Mouse (Mus musculus): ENCODE measurements around the gene Nedd9. TPM values are rescaled to one million over a fixed set of nuclear protein-coding genes. Genes with fewer than 3 reads are reported as not detected.
A peak's percentile ranks its signal among the peaks of the same experiment; 100 is the strongest.

Nedd9 gene
- polyA plus RNA-seq (2012; ENCODE audit: insufficient read depth, low replicate concordance) = 0.16 and 1.2 TPM in 2 replicates

DNA sequence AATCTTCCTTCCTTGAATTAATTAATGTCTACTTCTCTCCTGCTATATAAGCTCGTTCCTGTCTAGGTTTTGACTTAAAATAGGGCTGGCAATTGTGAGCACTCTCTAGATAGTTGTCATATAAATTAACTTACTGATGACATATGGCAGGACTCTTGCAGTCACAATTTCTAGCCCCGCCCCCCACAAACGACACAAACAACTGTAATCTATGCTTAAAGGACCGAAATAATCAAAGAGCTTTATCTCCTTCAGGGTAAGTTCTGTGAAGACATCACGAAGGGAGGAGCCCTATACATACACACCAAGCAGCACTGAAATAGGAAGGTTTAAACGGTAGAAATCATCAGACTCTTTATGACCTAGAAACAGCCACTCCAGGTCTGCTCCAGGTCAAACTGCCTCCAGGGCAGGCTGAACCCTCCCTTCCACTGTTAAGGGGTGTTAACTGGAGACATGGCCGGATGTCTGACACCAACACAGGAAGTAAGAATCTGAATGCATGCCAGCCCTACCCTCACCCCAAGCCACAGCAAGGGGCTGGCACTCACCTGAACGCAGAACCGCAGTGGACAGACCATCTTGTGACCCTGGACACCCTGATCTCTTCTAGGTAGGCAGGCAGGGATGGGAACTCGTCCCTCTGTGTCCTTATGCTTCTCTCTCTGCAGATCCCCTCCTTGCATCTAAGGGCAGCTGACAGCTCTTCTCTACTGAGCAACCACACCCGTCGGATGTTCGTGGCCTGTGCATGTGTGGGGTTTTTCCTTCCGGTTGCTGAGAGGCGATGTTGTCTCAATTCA lies at the start of gene Nedd9:
Gene Nedd9 (minus strand): TSS at position 757 of the 803 bp plus-strand sequence.
- H3K36me3 ChIP-seq (replicated peaks; ENCODE audit: low read length) = peaks cover 2% of the 10 kb centered on the region
- peaks cover 52% of the 10 kb centered on the region for H3K4me1 ChIP-seq
- H3K9me3 ChIP-seq = no peaks in the 10 kb centered on the region
- peaks cover 6% of the 10 kb centered on the region for H3K27me3 ChIP-seq (replicated peaks)
- peak; percentile 33; the same call in 1 of the 2 replicates for TF ChIP-seq FLI1 (IDR thresholded peaks at IDR 0.05; ENCODE audit: low read length)
- no peak for TF ChIP-seq GATA1 (IDR thresholded peaks at IDR 0.05; ENCODE audit: borderline replicate concordance, low read length)
- peak within 1 kb of the TSS; percentile 91 for H3K4me3 ChIP-seq (replicated peaks)

GRCm38 (mm10) chr13:41532625-41533024 lies 45.5 kb upstream of the Nedd9 start:
- Histone ChIP-seq H3K9me3 (no peaks in the 10 kb centered on the region; the same call in 1 of the 2 replicates), H3K4me3 (replicated peaks) (peak overlapping the region; percentile 82), H3K27me3 (replicated peaks) (no peaks in the 10 kb centered on the region), H3K36me3 (replicated peaks; ENCODE audit: low read length) (peaks cover 4% of the 10 kb centered on the region), H3K4me1 (peaks cover 49% of the 10 kb centered on the region)
- TF ChIP-seq FLI1 (IDR thresholded peaks at IDR 0.05; ENCODE audit: low read length) (no peak), GATA1 (IDR thresholded peaks at IDR 0.05; ENCODE audit: borderline replicate concordance, low read length) (no peak)

DNA sequence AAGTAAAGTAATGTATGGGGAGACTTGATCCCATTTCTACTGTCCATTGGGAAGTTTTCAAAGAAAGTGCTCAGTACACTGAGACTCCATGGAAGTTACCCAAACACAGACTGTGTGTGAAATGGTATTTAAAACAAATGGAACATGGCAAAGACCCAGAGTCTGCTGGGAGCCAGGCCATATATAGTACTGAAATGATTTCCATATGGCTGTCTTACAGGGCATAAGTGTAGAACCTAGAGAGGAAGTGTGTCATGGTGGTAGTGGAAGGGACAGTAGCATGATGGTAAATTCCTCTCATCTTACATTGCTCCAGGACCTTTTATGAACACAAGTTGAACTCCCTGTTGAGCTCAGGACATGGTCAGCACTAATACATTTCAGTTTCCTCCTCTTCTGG lies 43.2 kb upstream of the Nedd9 start:
- Histone ChIP-seq H3K9me3 (no peaks in the 10 kb centered on the region; the same call in 1 of the 2 replicates), H3K4me3 (replicated peaks) (no peak overlapping the region), H3K36me3 (replicated peaks; ENCODE audit: low read length) (peaks cover 4% of the 10 kb centered on the region), H3K27me3 (replicated peaks) (no peaks in the 10 kb centered on the region), H3K4me1 (peaks cover 49% of the 10 kb centered on the region)
- TF ChIP-seq GATA1 (IDR thresholded peaks at IDR 0.05; ENCODE audit: borderline replicate concordance, low read length) (no peak), FLI1 (IDR thresholded peaks at IDR 0.05; ENCODE audit: low read length) (no peak)

DNA sequence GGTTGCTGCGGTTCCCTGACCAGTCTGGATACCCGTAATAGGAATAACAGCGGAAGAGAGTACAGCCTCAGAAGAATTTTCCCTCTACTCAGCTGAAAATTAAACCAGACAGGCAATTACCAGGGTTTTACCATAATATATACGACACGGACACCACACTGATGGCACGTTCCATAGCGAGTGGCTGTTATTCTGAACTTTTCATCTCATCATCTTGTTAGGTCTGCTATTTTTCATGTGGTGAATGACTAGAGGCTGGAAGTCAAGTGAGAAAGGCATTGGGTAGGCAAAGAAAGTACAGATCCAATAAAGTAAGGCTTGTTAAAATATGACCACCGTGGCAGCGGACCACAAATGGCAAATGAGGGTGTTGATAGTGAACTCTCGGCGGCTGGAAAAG lies 37.0 kb upstream of the Nedd9 start:
- Histone ChIP-seq H3K4me1 (peaks cover 26% of the 10 kb centered on the region), H3K36me3 (replicated peaks; ENCODE audit: low read length) (no peaks in the 10 kb centered on the region), H3K27me3 (replicated peaks) (no peaks in the 10 kb centered on the region), H3K4me3 (replicated peaks) (no peak overlapping the region), H3K9me3 (no peaks in the 10 kb centered on the region)
- no peak for TF ChIP-seq FLI1 (IDR thresholded peaks at IDR 0.05; ENCODE audit: low read length)
- no peak for TF ChIP-seq GATA1 (IDR thresholded peaks at IDR 0.05; ENCODE audit: borderline replicate concordance, low read length)

DNA sequence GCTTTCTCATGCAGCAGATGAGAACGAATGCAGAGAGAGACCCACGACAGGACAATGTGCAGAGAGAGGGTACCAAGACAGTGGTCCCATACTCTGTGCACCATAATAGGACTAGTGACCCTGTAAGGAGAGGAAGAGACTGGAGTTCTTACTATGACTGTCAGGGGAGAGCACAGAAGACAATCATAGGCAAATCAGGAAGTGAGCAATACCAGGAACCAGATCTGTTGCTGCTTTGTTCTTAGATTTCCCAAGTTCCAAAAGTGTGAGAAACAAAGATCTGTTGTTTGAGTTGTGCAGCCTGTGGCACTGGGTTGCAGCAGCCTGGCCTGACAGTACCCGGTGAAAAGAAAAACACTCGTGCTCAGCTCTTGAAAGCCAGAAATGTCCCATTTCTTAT lies 34.1 kb upstream of the Nedd9 start:
- Histone ChIP-seq H3K27me3 (replicated peaks) (no peaks in the 10 kb centered on the region), H3K4me1 (peaks cover 45% of the 10 kb centered on the region), H3K4me3 (replicated peaks) (no peak overlapping the region), H3K36me3 (replicated peaks; ENCODE audit: low read length) (no peaks in the 10 kb centered on the region), H3K9me3 (no peaks in the 10 kb centered on the region)
- no peak for TF ChIP-seq FLI1 (IDR thresholded peaks at IDR 0.05; ENCODE audit: low read length)
- no peak for TF ChIP-seq GATA1 (IDR thresholded peaks at IDR 0.05; ENCODE audit: borderline replicate concordance, low read length)

DNA sequence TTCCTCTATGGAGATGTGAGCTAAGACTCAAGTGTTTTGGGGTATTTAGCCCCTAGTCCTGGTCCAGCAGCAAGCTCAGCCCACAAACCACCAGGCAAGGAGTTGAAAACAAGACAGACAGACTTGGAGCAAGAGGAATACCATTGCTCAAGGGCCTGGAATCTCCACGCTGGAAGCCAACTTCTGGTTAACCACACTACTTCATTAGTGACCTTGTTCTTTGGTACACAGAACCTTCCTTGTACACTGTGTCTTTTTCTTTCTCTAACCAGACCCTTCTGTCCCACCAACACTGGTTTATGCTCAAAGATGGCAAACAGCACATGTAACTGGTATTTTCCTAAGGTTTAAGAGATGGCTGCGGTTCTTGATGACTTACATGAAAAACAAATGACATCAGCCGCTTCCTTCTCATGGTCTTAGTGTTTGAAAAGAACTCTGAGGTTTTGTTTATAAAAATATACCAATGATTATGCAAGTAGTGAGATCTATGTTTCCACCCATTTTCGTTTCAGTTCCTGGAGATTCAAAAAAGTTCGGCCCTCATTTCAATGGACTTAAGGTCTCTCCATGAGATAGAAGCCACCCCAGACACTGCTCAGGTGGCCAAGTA lies 33.5 kb upstream of the Nedd9 start:
- no peaks in the 10 kb centered on the region for H3K36me3 ChIP-seq (replicated peaks; ENCODE audit: low read length)
- TF ChIP-seq GATA1 (IDR thresholded peaks at IDR 0.05; ENCODE audit: borderline replicate concordance, low read length) = no peak
- no peak for TF ChIP-seq FLI1 (IDR thresholded peaks at IDR 0.05; ENCODE audit: low read length)
- H3K9me3 ChIP-seq = no peaks in the 10 kb centered on the region
- H3K27me3 ChIP-seq (replicated peaks) = no peaks in the 10 kb centered on the region
- no peak overlapping the region for H3K4me3 ChIP-seq (replicated peaks)
- peaks cover 50% of the 10 kb centered on the region for H3K4me1 ChIP-seq

DNA sequence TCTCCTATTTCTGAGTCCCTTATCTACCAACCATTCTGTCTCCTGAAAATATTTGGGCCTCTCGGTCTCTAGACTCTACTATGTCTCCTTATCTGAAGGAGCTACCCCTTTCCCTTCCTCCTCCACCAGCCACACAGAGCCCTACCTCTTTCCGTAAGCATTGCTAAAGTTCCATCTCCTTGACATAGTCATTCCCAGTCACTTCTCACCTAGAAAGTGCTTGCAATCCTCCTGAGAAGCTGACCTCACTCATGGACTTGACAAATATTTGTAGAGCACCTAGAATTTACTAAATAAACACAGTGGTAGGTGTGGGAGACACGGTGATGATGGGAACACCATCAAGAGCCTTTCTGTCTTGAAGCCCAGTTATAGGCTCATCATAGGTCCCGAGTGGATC lies 32.6 kb upstream of the Nedd9 start:
- TF ChIP-seq FLI1 (IDR thresholded peaks at IDR 0.05; ENCODE audit: low read length) = no peak
- TF ChIP-seq GATA1 (IDR thresholded peaks at IDR 0.05; ENCODE audit: borderline replicate concordance, low read length) = no peak
- Histone ChIP-seq H3K4me1 (peaks cover 54% of the 10 kb centered on the region), H3K27me3 (replicated peaks) (peaks cover 2% of the 10 kb centered on the region), H3K36me3 (replicated peaks; ENCODE audit: low read length) (no peaks in the 10 kb centered on the region), H3K4me3 (replicated peaks) (no peak overlapping the region), H3K9me3 (no peaks in the 10 kb centered on the region)

GRCm38 (mm10) chr13:41517193-41517592 lies 30.0 kb upstream of the Nedd9 start:
- TF ChIP-seq GATA1 (IDR thresholded peaks at IDR 0.05; ENCODE audit: borderline replicate concordance, low read length) (no peak), FLI1 (IDR thresholded peaks at IDR 0.05; ENCODE audit: low read length) (no peak)
- no peak overlapping the region for H3K4me3 ChIP-seq (replicated peaks)
- peaks cover 2% of the 10 kb centered on the region for H3K27me3 ChIP-seq (replicated peaks)
- H3K4me1 ChIP-seq = peaks cover 54% of the 10 kb centered on the region
- H3K36me3 ChIP-seq (replicated peaks; ENCODE audit: low read length) = no peaks in the 10 kb centered on the region
- H3K9me3 ChIP-seq = no peaks in the 10 kb centered on the region

GRCm38 (mm10) chr13:41515749-41516148 lies 28.6 kb upstream of the Nedd9 start:
- TF ChIP-seq GATA1 (IDR thresholded peaks at IDR 0.05; ENCODE audit: borderline replicate concordance, low read length) (no peak), FLI1 (IDR thresholded peaks at IDR 0.05; ENCODE audit: low read length) (no peak)
- H3K36me3 ChIP-seq (replicated peaks; ENCODE audit: low read length) = no peaks in the 10 kb centered on the region
- H3K9me3 ChIP-seq = no peaks in the 10 kb centered on the region
- peaks cover 2% of the 10 kb centered on the region for H3K27me3 ChIP-seq (replicated peaks)
- peaks cover 46% of the 10 kb centered on the region for H3K4me1 ChIP-seq
- no peak overlapping the region for H3K4me3 ChIP-seq (replicated peaks)

GRCm38 (mm10) chr13:41514918-41515317 lies 27.8 kb upstream of the Nedd9 start:
- TF ChIP-seq GATA1 (IDR thresholded peaks at IDR 0.05; ENCODE audit: borderline replicate concordance, low read length) = no peak
- TF ChIP-seq FLI1 (IDR thresholded peaks at IDR 0.05; ENCODE audit: low read length) = no peak
- H3K9me3 ChIP-seq = no peaks in the 10 kb centered on the region
- H3K4me1 ChIP-seq = peaks cover 38% of the 10 kb centered on the region
- no peak overlapping the region for H3K4me3 ChIP-seq (replicated peaks)
- peaks cover 2% of the 10 kb centered on the region for H3K27me3 ChIP-seq (replicated peaks)
- H3K36me3 ChIP-seq (replicated peaks; ENCODE audit: low read length) = no peaks in the 10 kb centered on the region

Data from megakaryocyte, embryonic 14.5 days (primary cell).